Mouse (Mus musculus) heart, postnatal 14 days (tissue): Measurements from ENCODE around the gene Cenps. TPM values are rescaled to one million over a fixed set of nuclear protein-coding genes. Genes with fewer than 3 reads are reported as not detected.

ENCODE experiments used
- total RNA-seq, 2 experiments: library from RNA; stranded (reverse); gene quantifications; 2 replicates each; pipeline ENCODE4 v1.2.3; 2021

Cenps gene
- total RNA-seq, 2 experiments from 2014 or later, result 9.2 to 9.3 TPM

Other genes starting within 250 kb of the Cenps start
- gene Pex14, start 37.8 kb downstream of the Cenps start, total RNA-seq, result 10 to 100 TPM; 20.5 to 21.7 TPM
- gene Dffa, start 33.5 kb downstream of the Cenps start, total RNA-seq, result 10 to 100 TPM; 33.5 to 39.0 TPM
- under 1 TPM; 0.59 to 0.88 TPM for gene Cort, start 10.9 kb downstream of the Cenps start, total RNA-seq
- gene Pgd, start 29.1 kb upstream of the Cenps start, total RNA-seq, result 10 to 100 TPM; 44.8 to 45.1 TPM
- 100 to 1,000 TPM; 134 to 138 TPM for gene Kif1b, start 170.1 kb upstream of the Cenps start, total RNA-seq